Mouse (Mus musculus) layer of hippocampus, postnatal 14 days (tissue): ENCODE measurements at regions not wholly inside any gene's neighbourhood (a gene's known extent, or its start where the extent isn't known, plus 50 kb on each side); places are given as distances from the start of the nearest gene placed in this dataset.

ENCODE experiments used
- DNase-seq, 2 experiments: peaks; one replicate each; pipeline ENCODE4 v3.0.0; 2021 to 2022; ENCODE audit warnings: low spot score in 2 of 2, mixed read lengths in 1 of 2

- peak; percentile 7 to 23 for DNase-seq
Observed at GRCm38 (mm10) chr19:51977236-51977961, 286.7 kb upstream of the Ins1 start.

GRCm38 (mm10) chr19:51997161-51997560 is 266.9 kb upstream of the Ins1 start:
- DNase-seq: no peak
